Mouse (Mus musculus): ENCODE data around the gene Scarb1. TPM values are rescaled to one million over a fixed set of nuclear protein-coding genes. Genes with fewer than 3 reads are reported as not detected.

The Scarb1 gene
- polyA plus RNA-seq, 1 experiment: 76.0 TPM

DNA sequence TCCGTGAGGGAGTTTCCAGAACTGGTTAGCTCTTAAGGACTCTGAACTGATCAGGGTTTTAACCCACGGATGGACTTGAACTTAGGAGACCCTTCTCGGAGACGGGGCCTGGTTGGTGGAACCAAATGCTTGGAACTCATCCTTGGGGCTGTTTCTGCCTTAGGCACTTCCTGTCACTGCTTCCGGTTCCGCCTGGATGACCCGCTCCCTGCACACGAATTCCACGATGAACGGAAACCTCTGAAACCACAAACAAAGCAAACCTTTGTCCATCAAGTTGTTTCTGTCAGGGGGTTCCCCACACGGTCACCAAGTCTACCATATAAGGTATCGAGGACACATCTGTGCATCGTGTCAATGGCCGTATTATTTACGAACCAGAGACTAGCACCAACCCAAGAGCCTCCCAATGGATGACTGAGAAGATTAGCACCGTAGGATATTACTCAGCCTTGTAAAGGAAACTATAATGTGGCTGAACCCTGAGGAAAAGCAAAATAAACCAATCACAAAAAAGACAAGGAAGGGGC lies 20.2 kb upstream of the Scarb1 start:
- Histone ChIP-seq H3K36me3 (ENCODE audit: control insufficient read depth, insufficient read depth, low read length) (no peaks in the 10 kb centered on the region), H3K4me1 (ENCODE audit: control insufficient read depth, insufficient read depth, insufficient read length) (peaks cover 5% of the 10 kb centered on the region; the same call in 1 of the 2 replicates), H3K27me3 (ENCODE audit: control insufficient read depth, insufficient read depth, low read length) (no peaks in the 10 kb centered on the region), H3K27ac (ENCODE audit: insufficient read depth, low read length) (no peak overlapping the region), H3K4me3 (ENCODE audit: extremely low read depth, insufficient read depth, insufficient read length) (no peak overlapping the region)
- TF ChIP-seq POLR2A (IDR thresholded peaks at IDR 0.05; ENCODE audit: low read depth, low read length): no peak
- no peak for TF ChIP-seq CTCF (IDR thresholded peaks at IDR 0.05; ENCODE audit: extremely low read depth, insufficient read depth, insufficient read length, insufficient replicate concordance)
- no peak for DNase-seq (ENCODE audit: low read depth in 1 of 2, low spot score in 2 of 2)
- 56% methylated on average over 16 of the region's 16 CpGs for WGBS

GRCm38 (mm10) chr5:125360566-125360965 lies 19.7 kb upstream of the Scarb1 start:
- WGBS: 72% methylated on average over 9 of the region's 9 CpGs
- no peak for DNase-seq (ENCODE audit: low read depth in 1 of 2, low spot score in 2 of 2)
- H3K27ac ChIP-seq (ENCODE audit: insufficient read depth, low read length): no peak overlapping the region
- H3K36me3 ChIP-seq (ENCODE audit: control insufficient read depth, insufficient read depth, low read length): no peaks in the 10 kb centered on the region
- H3K4me1 ChIP-seq (ENCODE audit: control insufficient read depth, insufficient read depth, insufficient read length): peaks cover 5% of the 10 kb centered on the region; the same call in 1 of the 2 replicates
- no peak overlapping the region for H3K4me3 ChIP-seq (ENCODE audit: extremely low read depth, insufficient read depth, insufficient read length)
- H3K27me3 ChIP-seq (ENCODE audit: control insufficient read depth, insufficient read depth, low read length): no peaks in the 10 kb centered on the region
- TF ChIP-seq POLR2A (IDR thresholded peaks at IDR 0.05; ENCODE audit: low read depth, low read length): no peak
- no peak for TF ChIP-seq CTCF (IDR thresholded peaks at IDR 0.05; ENCODE audit: extremely low read depth, insufficient read depth, insufficient read length, insufficient replicate concordance)

- TF ChIP-seq CTCF (IDR thresholded peaks at IDR 0.05; ENCODE audit: extremely low read depth, insufficient read depth, insufficient read length, insufficient replicate concordance) (no peak), POLR2A (IDR thresholded peaks at IDR 0.05; ENCODE audit: low read depth, low read length) (no peak)
- peaks cover 7% of the 10 kb centered on the region; the same call in 1 of the 2 replicates for H3K4me1 ChIP-seq (ENCODE audit: control insufficient read depth, insufficient read depth, insufficient read length)
- peak overlapping the region; percentile 29 for H3K4me3 ChIP-seq (ENCODE audit: extremely low read depth, insufficient read depth, insufficient read length)
- H3K27ac ChIP-seq (ENCODE audit: insufficient read depth, low read length): peak overlapping the region; percentile 44
- WGBS: 6% methylated on average over 5 of the region's 5 CpGs
- H3K36me3 ChIP-seq (ENCODE audit: control insufficient read depth, insufficient read depth, low read length): no peaks in the 10 kb centered on the region
- peak in 1 of 2 experiments; percentile 28 for DNase-seq (ENCODE audit: low read depth in 1 of 2, low spot score in 2 of 2)
- no peaks in the 10 kb centered on the region for H3K27me3 ChIP-seq (ENCODE audit: control insufficient read depth, insufficient read depth, low read length)
Measured at GRCm38 (mm10) chr5:125358270-125358608, 17.3 kb upstream of the Scarb1 start.

DNA sequence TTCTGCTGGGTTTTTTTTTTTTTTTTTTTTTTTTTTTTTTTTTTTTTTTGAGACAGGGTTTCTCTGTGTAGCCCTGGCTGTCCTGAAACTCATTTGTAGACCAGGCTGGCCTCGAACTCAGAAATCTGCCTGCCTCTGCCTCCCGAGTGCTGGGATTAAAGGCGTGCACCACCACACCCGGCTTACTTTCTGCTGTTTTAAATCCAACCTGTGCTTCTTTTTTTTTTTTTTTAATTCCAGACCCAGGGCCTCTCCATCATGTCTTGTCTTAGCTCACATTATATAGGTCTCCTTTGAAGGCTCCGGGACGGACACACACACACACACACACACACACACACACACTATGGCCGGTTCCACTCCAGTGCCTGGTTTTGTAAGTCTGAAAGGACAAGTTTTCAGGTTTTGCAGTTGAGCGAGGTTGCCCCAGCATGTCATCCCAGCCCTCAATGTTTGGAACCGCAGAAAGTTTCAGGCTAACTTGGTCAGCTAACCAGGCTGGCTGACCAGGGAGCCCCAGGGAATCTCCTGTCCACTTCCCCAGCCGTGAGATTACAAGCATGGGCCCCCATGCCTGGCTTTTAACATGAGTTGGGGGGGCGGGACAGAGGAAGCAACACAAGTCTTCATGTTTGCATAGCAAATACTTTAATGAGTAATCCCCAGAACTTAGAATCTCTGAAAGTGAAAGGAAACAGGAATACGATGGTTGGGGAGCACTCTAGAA lies 16.8 kb upstream of the Scarb1 start:
- peak overlapping the region; percentile 44 for H3K27ac ChIP-seq (ENCODE audit: insufficient read depth, low read length)
- no peaks in the 10 kb centered on the region for H3K36me3 ChIP-seq (ENCODE audit: control insufficient read depth, insufficient read depth, low read length)
- no peak for TF ChIP-seq CTCF (IDR thresholded peaks at IDR 0.05; ENCODE audit: extremely low read depth, insufficient read depth, insufficient read length, insufficient replicate concordance)
- no peak for TF ChIP-seq POLR2A (IDR thresholded peaks at IDR 0.05; ENCODE audit: low read depth, low read length)
- peaks cover 7% of the 10 kb centered on the region; the same call in 1 of the 2 replicates for H3K4me1 ChIP-seq (ENCODE audit: control insufficient read depth, insufficient read depth, insufficient read length)
- WGBS: 53% methylated on average over 12 of the region's 12 CpGs
- no peaks in the 10 kb centered on the region for H3K27me3 ChIP-seq (ENCODE audit: control insufficient read depth, insufficient read depth, low read length)
- H3K4me3 ChIP-seq (ENCODE audit: extremely low read depth, insufficient read depth, insufficient read length): peak overlapping the region; percentile 29
- no peak for DNase-seq (ENCODE audit: low read depth in 1 of 2, low spot score in 2 of 2)

GRCm38 (mm10) chr5:125355650-125356049 lies 14.8 kb upstream of the Scarb1 start:
- DNase-seq (ENCODE audit: low read depth in 1 of 2, low spot score in 2 of 2): no peak
- TF ChIP-seq CTCF (IDR thresholded peaks at IDR 0.05; ENCODE audit: extremely low read depth, insufficient read depth, insufficient read length, insufficient replicate concordance) (no peak), POLR2A (IDR thresholded peaks at IDR 0.05; ENCODE audit: low read depth, low read length) (no peak)
- H3K36me3 ChIP-seq (ENCODE audit: control insufficient read depth, insufficient read depth, low read length): no peaks in the 10 kb centered on the region
- peaks cover 12% of the 10 kb centered on the region; the same call in 1 of the 2 replicates for H3K4me1 ChIP-seq (ENCODE audit: control insufficient read depth, insufficient read depth, insufficient read length)
- no peaks in the 10 kb centered on the region for H3K27me3 ChIP-seq (ENCODE audit: control insufficient read depth, insufficient read depth, low read length)
- no peak overlapping the region for H3K4me3 ChIP-seq (ENCODE audit: extremely low read depth, insufficient read depth, insufficient read length)
- WGBS: 69% methylated on average over 7 of the region's 7 CpGs
- H3K27ac ChIP-seq (ENCODE audit: insufficient read depth, low read length): no peak overlapping the region

DNA sequence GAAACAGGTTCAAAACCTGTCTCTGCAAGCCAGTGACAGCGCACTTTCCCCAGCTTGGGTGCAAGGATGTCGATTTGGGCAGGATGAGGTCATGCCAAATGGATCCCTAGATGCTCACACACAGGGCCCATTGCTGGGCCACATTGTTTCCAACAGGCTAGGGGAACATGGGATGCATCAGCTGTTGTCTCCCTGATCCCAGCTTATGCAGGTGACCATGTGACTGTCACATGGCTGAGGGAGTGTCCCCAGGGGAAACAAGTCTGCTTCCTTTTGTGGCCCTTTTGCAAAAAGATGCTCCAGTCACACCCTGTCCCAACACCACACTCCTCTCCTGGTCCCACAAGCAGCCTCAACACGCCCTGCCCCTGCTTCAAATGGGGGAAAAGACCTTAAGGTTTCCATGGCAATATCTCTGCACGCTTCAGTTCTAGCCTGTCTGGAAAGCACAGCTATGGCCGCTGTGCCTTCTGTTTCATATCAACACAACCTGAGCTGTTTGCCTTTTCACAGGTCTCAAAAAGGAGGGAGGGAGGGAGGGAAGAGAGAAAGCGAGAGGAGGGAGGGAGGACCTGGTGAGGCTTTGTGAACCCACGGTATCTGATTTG lies 14.1 kb upstream of the Scarb1 start:
- H3K36me3 ChIP-seq (ENCODE audit: control insufficient read depth, insufficient read depth, low read length): no peaks in the 10 kb centered on the region
- TF ChIP-seq CTCF (IDR thresholded peaks at IDR 0.05; ENCODE audit: extremely low read depth, insufficient read depth, insufficient read length, insufficient replicate concordance) (no peak), POLR2A (IDR thresholded peaks at IDR 0.05; ENCODE audit: low read depth, low read length) (no peak)
- H3K27ac ChIP-seq (ENCODE audit: insufficient read depth, low read length): no peak overlapping the region
- DNase-seq (ENCODE audit: low read depth in 1 of 2, low spot score in 2 of 2): no peak
- no peaks in the 10 kb centered on the region for H3K27me3 ChIP-seq (ENCODE audit: control insufficient read depth, insufficient read depth, low read length)
- WGBS: 79% methylated on average over 7 of the region's 7 CpGs
- H3K4me1 ChIP-seq (ENCODE audit: control insufficient read depth, insufficient read depth, insufficient read length): peaks cover 12% of the 10 kb centered on the region; the same call in 1 of the 2 replicates
- H3K4me3 ChIP-seq (ENCODE audit: extremely low read depth, insufficient read depth, insufficient read length): no peak overlapping the region

All from spleen, adult 2 months (tissue).